Mouse (Mus musculus) activated CD4-positive, CD25-positive, alpha-beta regulatory T cell (primary cell): Measurements from ENCODE around the gene Nlrc4. TPM values are rescaled to one million over a fixed set of nuclear protein-coding genes. Genes with fewer than 3 reads are reported as not detected.

ENCODE experiments used
- polyA plus RNA-seq, 2 experiments: library from polyadenylated mRNA; unstranded; fragments of 100-300 nt; shearing (Covaris generic); gene quantifications; one replicate each; pipeline ENCODE4 v1.2.1; 2017

Gene Nlrc4
- polyA plus RNA-seq = under 1 TPM; 0.08 to 0.14 TPM

GRCm38 (mm10) chr17:74458711-74459408 lies at the start of gene Nlrc4:
Nlrc4 (minus strand) TSS chr17:74459142.

DNA sequence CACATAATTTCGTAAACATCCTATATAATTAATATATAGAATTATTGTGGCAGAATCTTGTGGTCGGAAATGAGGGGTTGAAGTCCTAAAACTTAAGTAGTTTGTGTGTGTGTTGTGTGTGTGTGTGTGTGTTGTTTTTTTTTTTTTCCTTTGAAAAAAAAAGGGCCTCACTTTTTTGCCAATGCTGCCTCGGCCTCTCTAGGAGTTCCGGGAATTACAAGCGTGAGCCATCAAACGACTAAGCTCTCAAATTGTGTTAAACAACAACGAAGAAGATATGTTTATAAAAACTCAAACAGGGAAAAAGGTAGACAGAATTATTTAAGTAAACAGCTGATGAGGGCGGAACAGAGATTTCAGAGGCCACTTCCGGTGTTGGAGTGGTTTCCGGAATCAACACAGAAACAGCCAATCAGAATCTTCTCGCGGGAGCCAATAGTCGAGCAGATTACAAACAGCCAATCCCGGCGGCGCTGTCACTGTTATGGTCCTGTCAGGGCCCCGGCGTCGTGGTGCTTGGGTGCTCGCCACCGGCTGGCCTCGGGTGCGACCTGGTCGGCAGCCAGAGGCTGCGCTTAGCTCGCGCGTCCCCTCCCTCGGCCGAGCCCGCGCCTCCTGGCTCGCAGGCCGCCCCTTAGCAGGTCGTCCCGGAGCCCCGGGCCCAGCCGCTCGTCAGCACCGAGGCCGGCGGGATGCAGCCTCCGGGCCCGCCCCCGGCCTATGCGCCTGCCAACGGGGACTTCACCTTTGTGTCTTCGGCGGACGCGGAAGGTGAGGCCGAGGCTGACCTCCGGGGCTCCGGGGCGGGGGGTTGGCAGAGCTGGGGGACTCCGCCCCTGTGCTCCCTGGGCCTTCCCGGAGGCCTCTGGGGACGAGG lies 30.3 kb upstream of the Nlrc4 start, which contains the start of gene Yipf4:
Gene Yipf4 (plus strand): TSS at position 470 of the 877 bp plus-strand sequence.

GRCm38 (mm10) chr17:74395383-74396065 lies 63.4 kb downstream of the Nlrc4 start, which contains the start of gene Slc30a6:
Slc30a6 (plus strand) TSS chr17:74395608.

Other genes with a start within 250 kb of the Nlrc4 start
- gene Memo1, start 163.6 kb downstream of the Nlrc4 start, polyA plus RNA-seq = 10 to 100 TPM; 56.3 to 90.8 TPM
- 100 to 1,000 TPM; 107 to 134 TPM for gene Dpy30, start 135.2 kb downstream of the Nlrc4 start, polyA plus RNA-seq
- 10 to 100 TPM; 27.0 to 27.2 TPM for gene Spast, start 120.2 kb downstream of the Nlrc4 start, polyA plus RNA-seq
- gene Slc30a6, start 63.5 kb downstream of the Nlrc4 start, polyA plus RNA-seq = 10 to 100 TPM; 31.3 to 32.7 TPM
- gene Yipf4, start 30.4 kb upstream of the Nlrc4 start, polyA plus RNA-seq = 100 to 1,000 TPM; 115 to 131 TPM
- 10 to 100 TPM; 67.7 to 69.9 TPM for gene Birc6, start 69.2 kb upstream of the Nlrc4 start, polyA plus RNA-seq